Mouse (Mus musculus) splenic B cell, adult 2 months (primary cell): Measurements from ENCODE around the gene Hspb8.
"Not testable (repeated sequence)": the region's sequence is repeated elsewhere in the genome, so short reads cannot be mapped to it uniquely, and the experiment has no call there.

Source experiments
- DNase-seq: peaks from one replicate; pipeline ENCODE4 v3.0.0-alpha.2; 2011; ENCODE audit warnings: low read depth, low spot score
- H3K27me3 ChIP-seq: 2 replicates; pipeline ENCODE4 v1.6.1; 2012; ENCODE audit warnings: mild to moderate bottlenecking, low read length, moderate library complexity, mixed read lengths; ENCODE audit not compliant: control insufficient read depth, poor library complexity, insufficient read depth, severe bottlenecking
- H3K36me3 ChIP-seq: 2 replicates; pipeline ENCODE4 v1.6.1; 2012; ENCODE audit warnings: mild to moderate bottlenecking, low read length, moderate library complexity, mixed read lengths; ENCODE audit not compliant: control insufficient read depth, poor library complexity, insufficient read depth, severe bottlenecking

The Hspb8 gene

DNA sequence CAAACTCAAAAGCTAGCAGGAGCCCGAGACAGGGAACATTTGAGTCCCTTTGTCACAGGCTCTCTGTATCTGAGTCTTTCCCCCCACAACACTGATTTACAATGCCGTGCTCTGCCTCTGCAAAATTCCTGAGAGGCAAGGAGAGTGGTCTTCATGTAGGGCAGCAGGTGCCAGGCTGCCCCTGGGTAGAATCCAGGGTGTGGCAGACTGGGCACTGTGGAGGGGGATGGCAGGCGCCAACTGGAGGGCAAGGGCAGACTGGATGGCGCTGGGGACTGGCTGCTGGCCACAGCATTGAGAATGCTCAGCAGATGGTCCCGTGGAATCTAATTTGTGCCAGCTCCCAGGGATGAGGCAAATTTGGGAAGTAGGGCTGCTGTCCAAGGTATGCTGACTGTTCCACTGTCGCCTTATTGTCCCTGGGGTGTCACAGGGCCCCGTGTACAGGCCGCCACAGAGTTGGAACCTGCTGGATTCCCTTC lies 20.8 kb upstream of the Hspb8 start:
- Histone ChIP-seq H3K27me3 (no peaks in the 10 kb centered on the region), H3K36me3 (no peaks in the 10 kb centered on the region)
- DNase-seq: no peak

DNA sequence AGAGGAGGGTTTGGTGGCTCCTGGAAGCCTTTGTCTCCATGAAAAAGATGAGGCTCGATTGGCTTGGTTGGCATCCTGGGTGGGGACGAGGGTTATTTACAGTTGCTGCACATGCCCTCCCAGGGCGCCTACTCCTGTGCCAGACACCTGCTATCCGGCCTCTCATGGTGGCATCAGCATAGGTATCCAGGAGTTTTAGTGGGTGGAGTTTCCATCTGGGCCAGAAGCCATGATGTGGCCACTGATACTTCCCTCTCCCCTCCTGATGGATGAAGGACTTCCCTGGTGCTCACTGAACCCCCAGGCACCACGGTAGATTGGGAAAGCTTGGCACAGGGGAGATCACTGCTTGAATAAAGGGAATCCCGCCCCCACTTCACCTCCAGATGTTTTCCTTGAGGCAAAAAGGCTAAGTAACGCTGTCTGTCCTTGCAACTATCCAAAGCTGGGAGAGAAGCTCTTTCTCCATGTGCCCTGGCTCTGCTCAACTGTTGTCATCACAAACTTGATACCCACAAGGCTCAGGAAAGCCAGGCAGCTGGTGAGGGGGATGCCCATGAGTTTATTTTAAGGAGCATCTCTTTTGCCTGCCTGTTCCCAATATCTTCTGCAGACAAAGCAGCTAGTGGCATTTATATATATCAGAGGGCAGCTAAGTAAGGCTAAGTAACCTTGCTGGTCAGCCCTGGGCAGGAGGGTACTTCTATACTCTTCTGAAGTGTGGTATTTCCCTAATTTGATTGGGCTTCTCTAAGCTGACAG lies 20.2 kb upstream of the Hspb8 start:
- Histone ChIP-seq H3K36me3 (no peaks in the 10 kb centered on the region), H3K27me3 (no peaks in the 10 kb centered on the region)
- DNase-seq: no peak

- DNase-seq: no peak
- Histone ChIP-seq H3K36me3 (no peaks in the 10 kb centered on the region), H3K27me3 (no peaks in the 10 kb centered on the region)
Measured at GRCm38 (mm10) chr5:116440251-116440650, 17.6 kb upstream of the Hspb8 start.

- Histone ChIP-seq H3K36me3 (no peaks in the 10 kb centered on the region), H3K27me3 (no peaks in the 10 kb centered on the region)
- DNase-seq: no peak
Measured at GRCm38 (mm10) chr5:116438328-116438727, 15.7 kb upstream of the Hspb8 start.

DNA sequence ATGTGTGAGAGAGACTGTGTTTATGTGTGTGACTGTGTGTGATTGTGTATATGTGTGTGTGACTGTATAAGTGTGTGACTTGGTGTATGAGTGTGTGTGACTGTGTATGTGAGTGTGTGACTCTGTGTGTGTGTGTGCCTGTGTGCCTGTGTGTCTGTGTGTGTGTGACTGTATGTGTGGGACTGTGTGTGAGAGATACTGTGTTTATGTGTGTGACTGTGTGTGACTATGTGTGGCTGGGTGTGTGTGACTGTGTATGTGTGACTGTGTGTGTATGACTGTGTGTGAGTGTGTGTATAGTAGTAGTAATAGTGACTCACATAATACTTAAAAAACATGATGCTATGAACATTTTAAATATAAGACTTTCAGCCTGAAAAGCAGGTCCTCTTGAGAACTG lies 13.5 kb upstream of the Hspb8 start:
- Histone ChIP-seq H3K27me3 (no peaks in the 10 kb centered on the region), H3K36me3 (no peaks in the 10 kb centered on the region)

DNA sequence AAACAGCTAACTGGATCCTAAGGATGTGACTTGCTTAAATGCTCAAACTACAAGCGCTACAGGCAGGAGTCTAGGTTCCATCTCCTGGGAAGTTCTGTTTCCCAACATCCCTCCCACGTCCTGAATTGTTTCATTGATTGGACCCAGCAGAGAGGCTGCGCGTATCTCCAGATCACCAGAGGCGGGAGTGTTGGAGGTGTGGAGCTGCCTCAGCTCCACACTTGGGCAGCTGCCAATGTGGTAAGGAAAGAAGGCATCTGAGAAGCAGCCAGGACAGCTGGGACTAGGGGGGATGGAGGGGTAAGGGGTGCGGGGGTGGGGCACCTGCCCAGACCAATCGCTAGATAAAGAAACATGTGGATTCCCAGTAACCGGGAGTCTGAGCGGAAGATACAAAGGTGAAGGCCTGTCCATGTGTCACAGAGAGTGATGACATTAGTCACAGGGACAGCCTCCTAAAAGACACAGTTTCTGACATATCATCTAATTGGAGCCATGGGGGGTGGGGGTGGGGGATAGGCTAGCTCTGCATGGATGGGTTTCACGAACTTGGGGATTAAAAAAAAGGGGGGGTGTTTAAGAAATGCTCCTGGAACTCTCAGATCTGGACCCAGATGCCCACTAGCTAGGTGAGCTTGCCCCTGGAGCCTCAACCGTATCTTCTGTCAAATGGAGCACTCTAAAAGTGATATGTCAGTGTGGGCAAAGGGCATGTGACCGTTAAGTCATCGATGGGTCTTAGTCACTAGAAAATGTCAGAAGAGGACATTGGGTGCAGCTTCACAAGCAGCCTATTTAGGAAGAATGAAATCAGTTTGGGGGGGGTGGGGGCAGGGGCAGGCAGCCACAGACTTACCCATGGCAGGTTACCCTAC lies 12.5 kb upstream of the Hspb8 start:
- Histone ChIP-seq H3K27me3 (no peaks in the 10 kb centered on the region), H3K36me3 (no peaks in the 10 kb centered on the region)
- no peak for DNase-seq

More for the DNA sequence above, 13.5 kb upstream of the Hspb8 start:
- DNase-seq: no peak

- DNase-seq: no peak
- no peaks in the 10 kb centered on the region; the same call in 1 of the 2 replicates for H3K27me3 ChIP-seq
- H3K36me3 ChIP-seq: no peaks in the 10 kb centered on the region
Measured at GRCm38 (mm10) chr5:116432871-116433270, 10.2 kb upstream of the Hspb8 start.

DNA sequence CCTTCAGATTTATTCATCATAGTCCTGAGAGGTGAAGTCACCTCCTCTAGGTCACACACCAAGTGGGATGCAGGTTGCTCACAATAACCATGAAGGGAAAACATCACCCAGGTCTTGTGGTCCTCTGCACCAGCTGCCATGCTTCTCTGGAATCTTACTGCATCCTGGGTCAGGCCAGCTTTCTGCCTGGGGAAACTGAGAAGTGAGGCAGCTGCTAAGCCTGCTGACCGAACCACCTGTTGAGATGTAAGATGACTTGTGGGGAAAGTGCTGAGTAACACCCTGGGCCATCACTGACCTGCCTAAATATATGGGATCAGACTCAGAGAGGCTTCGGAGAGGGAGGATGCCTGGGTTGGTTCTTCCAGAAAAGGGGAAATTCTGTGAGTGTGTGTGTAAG lies 4.0 kb upstream of the Hspb8 start:
- no peak for DNase-seq
- H3K27me3 ChIP-seq: no peaks in the 10 kb centered on the region; the same call in 1 of the 2 replicates
- H3K36me3 ChIP-seq: no peaks in the 10 kb centered on the region

- not testable (repeated sequence) for DNase-seq, H3K36me3 ChIP-seq, H3K27me3 ChIP-seq
Measured at GRCm38 (mm10) chr5:116425709-116426108, 3.0 kb upstream of the Hspb8 start.

DNA sequence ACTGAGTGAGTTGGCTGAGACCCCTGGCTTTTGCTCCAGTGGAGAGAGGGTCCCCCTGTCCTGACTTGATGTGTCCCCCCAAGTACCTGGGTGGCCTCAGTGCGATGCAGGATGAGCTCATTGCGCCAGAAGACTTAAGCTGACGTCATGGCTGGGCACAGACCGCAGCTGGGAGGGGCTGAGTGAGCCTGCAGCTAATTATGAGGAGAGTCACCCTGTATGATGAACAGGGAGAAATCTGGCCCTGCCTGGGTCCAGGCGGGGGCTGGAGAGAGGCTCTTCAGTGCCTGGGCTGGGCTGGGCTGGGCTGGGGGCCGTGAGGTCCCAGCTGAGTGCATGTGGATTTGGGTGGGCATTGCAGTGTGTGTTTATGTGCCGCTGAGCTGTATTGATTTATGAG lies 2.6 kb upstream of the Hspb8 start:
- Histone ChIP-seq H3K36me3 (no peaks in the 10 kb centered on the region), H3K27me3 (no peaks in the 10 kb centered on the region; the same call in 1 of the 2 replicates)
- no peak for DNase-seq

GRCm38 (mm10) chr5:116423746-116424145 lies 1.1 kb upstream of the Hspb8 start:
- DNase-seq: no peak
- Histone ChIP-seq H3K27me3 (no peaks in the 10 kb centered on the region), H3K36me3 (no peaks in the 10 kb centered on the region)

- no peaks in the 10 kb centered on the region for H3K27me3 ChIP-seq
- no peaks in the 10 kb centered on the region for H3K36me3 ChIP-seq
- no peak for DNase-seq
Measured at GRCm38 (mm10) chr5:116421791-116422481, 728 bp downstream of the Hspb8 start.

GRCm38 (mm10) chr5:116420759-116421225 lies 1.9 kb downstream of the Hspb8 start:
- H3K27me3 ChIP-seq: no peaks in the 10 kb centered on the region
- no peak for DNase-seq
- no peaks in the 10 kb centered on the region for H3K36me3 ChIP-seq

DNA sequence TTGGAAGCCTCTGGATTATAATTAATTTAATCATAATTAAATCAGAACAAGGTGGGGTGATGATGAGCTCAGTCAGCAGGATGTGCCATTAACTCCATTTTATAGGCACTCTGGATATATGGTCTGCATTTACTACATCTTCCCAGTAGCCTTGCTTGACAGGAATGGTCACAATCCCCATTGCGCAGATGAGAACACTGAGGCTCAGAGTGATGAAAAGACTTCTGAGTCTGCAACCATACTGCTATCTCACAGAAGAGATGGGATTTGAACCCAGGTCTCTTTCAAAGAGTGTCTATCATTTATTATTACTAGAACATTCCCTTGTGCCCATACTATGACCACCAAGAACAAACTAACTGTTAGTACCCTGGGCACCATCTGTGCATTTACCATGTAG lies 2.5 kb downstream of the Hspb8 start:
- H3K27me3 ChIP-seq: no peaks in the 10 kb centered on the region
- no peak for DNase-seq
- H3K36me3 ChIP-seq: no peaks in the 10 kb centered on the region
